23 mouse cellular contexts compared by ENCODE assay signal in the genomic region with DNA sequence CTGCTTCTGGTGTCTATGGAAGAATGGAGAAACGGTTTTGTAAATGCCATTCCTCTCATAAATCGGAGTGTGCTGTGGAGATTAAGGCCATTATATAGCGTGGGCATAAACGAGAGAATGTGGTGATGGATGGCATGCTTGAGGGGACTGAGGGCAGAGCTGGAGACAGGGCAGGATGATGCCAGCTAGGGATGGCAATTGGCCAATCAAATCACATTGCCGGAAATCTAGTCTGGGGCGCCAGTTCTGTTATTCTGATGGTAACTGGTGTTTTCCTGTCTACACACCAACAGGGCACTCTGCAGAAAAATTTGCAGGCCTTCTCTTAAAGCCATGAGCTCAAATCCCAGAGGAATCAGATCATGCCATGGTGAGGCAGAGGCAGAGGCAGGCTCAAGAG.
DNase-seq lines count a peak whose midpoint lies in the region; ATAC-seq and TF ChIP-seq lines count a peak whose summit lies in the region.
"Had no signal": no experiment of that assay in that cellular context is flagged by ENCODE, and none has a peak within 500 bp of the region (broad histone marks: within the 10 kb centered on the region; RNA-seq: fewer than 3 reads in every experiment).

No protein-coding gene starts in this region.

- 84% methylated on average over 6 of the region's 6 CpGs for WGBS in cerebellum, adult 2 months
- 71% methylated on average over 6 of the region's 6 CpGs for WGBS in neural tube, embryonic 13.5 days

- no peak for TF ChIP-seq POLR2A in cerebellum, adult 2 months (IDR thresholded peaks at IDR 0.05; ENCODE audit: borderline replicate concordance, insufficient read depth, low read length)

- no peaks in the 10 kb centered on the region for H3K9me3 ChIP-seq in neural tube, embryonic 13.5 days
- H3K9me3 ChIP-seq: embryonic facial prominence, embryonic 10.5 days; embryonic facial prominence, embryonic 12.5 days; forebrain, embryonic 15.5 days had no signal

- H3K4me2 ChIP-seq in neural tube, embryonic 13.5 days: no peak overlapping the region
- H3K4me2 ChIP-seq: embryonic facial prominence, embryonic 12.5 days; forebrain, embryonic 13.5 days; forebrain, embryonic 15.5 days had no signal

- H3K9ac ChIP-seq in neural tube, embryonic 13.5 days: no peak overlapping the region
- H3K9ac ChIP-seq: embryonic facial prominence, embryonic 12.5 days; forebrain, embryonic 13.5 days; forebrain, embryonic 15.5 days; forebrain, postnatal 0 days had no signal

- no peaks in the 10 kb centered on the region for H3K27me3 ChIP-seq in cerebellum, adult 2 months (ENCODE audit: control insufficient read depth, insufficient read depth, low read length)
- H3K27me3 ChIP-seq in neural tube, embryonic 13.5 days: no peaks in the 10 kb centered on the region
- H3K27me3 ChIP-seq: CH12.LX; embryonic facial prominence, embryonic 12.5 days; forebrain, embryonic 13.5 days; forebrain, embryonic 15.5 days; Patski had no signal

- no peak for TF ChIP-seq CTCF in cerebellum, adult 2 months (IDR thresholded peaks at IDR 0.05; ENCODE audit: borderline replicate concordance, insufficient read depth, low read depth, low read length)

- H3K4me1 ChIP-seq in cerebellum, adult 2 months (ENCODE audit: control insufficient read depth, insufficient read depth, low read length): peaks cover 16% of the 10 kb centered on the region; the same call in 1 of the 2 replicates
- peaks cover 18% of the 10 kb centered on the region for H3K4me1 ChIP-seq in neural tube, embryonic 13.5 days (replicated peaks)
- H3K4me1 ChIP-seq: embryonic facial prominence, embryonic 10.5 days; embryonic facial prominence, embryonic 12.5 days had no signal

- peak; percentile 69 to 73 for DNase-seq in cerebellum, postnatal 10 days
- DNase-seq in cerebellum, adult 2 months: no peak
- peak; percentile 23 for DNase-seq in left cerebral cortex, postnatal 4 days
- DNase-seq in left cerebral cortex, postnatal 14 days (ENCODE audit: low spot score in 2 of 2): no peak
- no peak for DNase-seq in neural tube, embryonic 10.5 days (ENCODE audit: extremely low spot score, low spot score)
- DNase-seq: adrenal gland, adult 8-10 months; adrenal gland, postnatal 14 days; adrenal gland, postnatal 36 days; B cell, adult 2 months; cerebellum, adult 11-12 months; cerebellum, adult 8-10 months; cerebellum, postnatal 25 days; forebrain, postnatal 0 days had no signal

- intact Hi-C loops in left cerebral cortex, postnatal 4 days (cut with DNase I): no loop called here
- intact Hi-C loops in left cerebral cortex, postnatal 14 days (cut with DNase I): no loop called here

- H3K27ac ChIP-seq in cerebellum, adult 2 months (ENCODE audit: insufficient read depth, low read length): no peak overlapping the region
- H3K27ac ChIP-seq in neural tube, embryonic 13.5 days (replicated peaks): peak overlapping the region; percentile 56
- H3K27ac ChIP-seq: embryonic facial prominence, embryonic 10.5 days; embryonic facial prominence, embryonic 12.5 days; forebrain, embryonic 13.5 days; forebrain, embryonic 15.5 days had no signal

- no peak overlapping the region for H3K4me3 ChIP-seq in cerebellum, adult 2 months (replicated peaks; ENCODE audit: insufficient read depth, low read depth, low read length)
- H3K4me3 ChIP-seq in neural tube, embryonic 13.5 days: no peak overlapping the region
- H3K4me3 ChIP-seq: embryonic facial prominence, embryonic 10.5 days; embryonic facial prominence, embryonic 12.5 days; forebrain, embryonic 13.5 days; forebrain, embryonic 15.5 days had no signal

- no peak for ATAC-seq in neural tube, embryonic 13.5 days (ENCODE audit: low read depth)
- ATAC-seq: activated CD4-positive, CD25-positive, alpha-beta regulatory T cell, adult 4 months; CD4-positive, CD25-positive, alpha-beta regulatory T cell, adult 4 months; forebrain, embryonic 13.5 days; forebrain, embryonic 15.5 days; forebrain, postnatal 0 days; Patski had no signal

- peaks cover 6% of the 10 kb centered on the region; the same call in 1 of the 2 replicates for H3K36me3 ChIP-seq in neural tube, embryonic 13.5 days
- H3K36me3 ChIP-seq: forebrain, embryonic 15.5 days; G1E had no signal

Comparison
In these comparisons a context has a peak if more than half of its experiments do, and no peak if none do; other contexts are left out.
1. DNase-seq: peak in cerebellum, postnatal 10 days (2 of 2) and left cerebral cortex, postnatal 4 days (single experiment); none in cerebellum, adult 2 months (0 of 2), left cerebral cortex, postnatal 14 days (0 of 2) and neural tube, embryonic 10.5 days (single experiment).